Mouse (Mus musculus) E14TG2a.4 (cell line): ENCODE measurements at regions not wholly inside any gene's neighbourhood (a gene's known extent, or its start where the extent isn't known, plus 50 kb on each side); places are given as distances from the start of the nearest gene placed in this dataset.

Experiments
- CTCF ChIP-seq: conservative IDR thresholded peaks from 2 replicates; pipeline ENCODE4 v1.5.1; 2014; ENCODE audit warnings: low read length
- POU5F1 ChIP-seq: IDR thresholded peaks from 2 replicates; pipeline ENCODE4 v1.6.1; 2014; ENCODE audit warnings: low read length, borderline replicate concordance

DNA sequence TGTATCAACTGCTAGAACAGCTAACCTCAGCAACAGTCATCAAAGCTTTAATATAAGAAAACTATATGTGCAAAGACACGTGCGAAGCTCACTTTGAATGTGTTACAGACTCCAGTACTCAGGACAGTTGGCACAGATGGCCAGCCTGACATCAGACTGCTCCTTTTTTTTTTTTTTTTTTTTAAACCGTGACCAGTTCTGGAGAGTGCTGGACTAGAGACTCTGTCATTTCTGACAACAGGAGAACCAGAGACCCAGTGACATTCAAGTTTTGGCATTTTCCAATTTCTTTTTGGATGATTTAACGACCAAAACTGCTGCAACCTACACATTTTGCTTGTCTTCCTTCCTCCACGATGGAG, 371.5 kb upstream of the Nr5a2 start:
- TF ChIP-seq CTCF (no peak), POU5F1 (no peak)
